Mouse (Mus musculus): ENCODE results near the gene Cacna1c. TPM values are rescaled to one million over a fixed set of nuclear protein-coding genes. Genes with fewer than 3 reads are reported as not detected.

The Cacna1c gene
- polyA plus RNA-seq, 1 experiment, result 1.3 TPM

- H3K36me3 ChIP-seq (replicated peaks; ENCODE audit: low read length), result no peaks in the 10 kb centered on the region
- peaks cover 10% of the 10 kb centered on the region for H3K27me3 ChIP-seq (replicated peaks)
- no peaks in the 10 kb centered on the region for H3K4me1 ChIP-seq
- no peaks in the 10 kb centered on the region for H3K9me3 ChIP-seq
- no peak overlapping the region for H3K4me3 ChIP-seq (replicated peaks)
- TF ChIP-seq GATA1 (IDR thresholded peaks at IDR 0.05; ENCODE audit: borderline replicate concordance, low read length), result no peak
Measured at GRCm38 (mm10) chr6:118994272-118995061, 201.8 kb downstream of the Cacna1c start.

- Histone ChIP-seq H3K4me1 (no peaks in the 10 kb centered on the region), H3K9me3 (no peaks in the 10 kb centered on the region), H3K27me3 (replicated peaks) (peaks cover 9% of the 10 kb centered on the region), H3K36me3 (replicated peaks; ENCODE audit: low read length) (no peaks in the 10 kb centered on the region), H3K4me3 (replicated peaks) (no peak overlapping the region)
- no peak for TF ChIP-seq FLI1 (IDR thresholded peaks at IDR 0.05; ENCODE audit: low read length)
- no peak for TF ChIP-seq GATA1 (IDR thresholded peaks at IDR 0.05; ENCODE audit: borderline replicate concordance, low read length)
Measured at GRCm38 (mm10) chr6:118992391-118992790, 203.8 kb downstream of the Cacna1c start.

- no peaks in the 10 kb centered on the region for H3K4me1 ChIP-seq
- no peaks in the 10 kb centered on the region for H3K36me3 ChIP-seq (replicated peaks; ENCODE audit: low read length)
- peaks cover 10% of the 10 kb centered on the region for H3K27me3 ChIP-seq (replicated peaks)
- no peak overlapping the region for H3K4me3 ChIP-seq (replicated peaks)
- H3K9me3 ChIP-seq, result no peaks in the 10 kb centered on the region
- TF ChIP-seq GATA1 (IDR thresholded peaks at IDR 0.05; ENCODE audit: borderline replicate concordance, low read length) (no peak), FLI1 (IDR thresholded peaks at IDR 0.05; ENCODE audit: low read length) (no peak)
Measured at GRCm38 (mm10) chr6:118989999-118990776, 206.0 kb downstream of the Cacna1c start.

- no peak for TF ChIP-seq GATA1 (IDR thresholded peaks at IDR 0.05; ENCODE audit: borderline replicate concordance, low read length)
- Histone ChIP-seq H3K4me1 (peaks cover 10% of the 10 kb centered on the region), H3K4me3 (replicated peaks) (no peak overlapping the region), H3K27me3 (replicated peaks) (peaks cover 18% of the 10 kb centered on the region), H3K36me3 (replicated peaks; ENCODE audit: low read length) (no peaks in the 10 kb centered on the region), H3K9me3 (no peaks in the 10 kb centered on the region)
Measured at GRCm38 (mm10) chr6:118984181-118984901, 211.9 kb downstream of the Cacna1c start.

GRCm38 (mm10) chr6:118983471-118984040, 212.7 kb downstream of the Cacna1c start:
- Histone ChIP-seq H3K9me3 (no peaks in the 10 kb centered on the region), H3K4me1 (peaks cover 10% of the 10 kb centered on the region), H3K36me3 (replicated peaks; ENCODE audit: low read length) (no peaks in the 10 kb centered on the region), H3K4me3 (replicated peaks) (no peak overlapping the region), H3K27me3 (replicated peaks) (peaks cover 23% of the 10 kb centered on the region)
- no peak for TF ChIP-seq GATA1 (IDR thresholded peaks at IDR 0.05; ENCODE audit: borderline replicate concordance, low read length)
- TF ChIP-seq FLI1 (IDR thresholded peaks at IDR 0.05; ENCODE audit: low read length), result no peak

GRCm38 (mm10) chr6:118980265-118980664, 216.0 kb downstream of the Cacna1c start:
- H3K36me3 ChIP-seq (replicated peaks; ENCODE audit: low read length), result no peaks in the 10 kb centered on the region
- peaks cover 29% of the 10 kb centered on the region for H3K27me3 ChIP-seq (replicated peaks)
- TF ChIP-seq FLI1 (IDR thresholded peaks at IDR 0.05; ENCODE audit: low read length) (no peak), GATA1 (IDR thresholded peaks at IDR 0.05; ENCODE audit: borderline replicate concordance, low read length) (no peak)
- H3K4me3 ChIP-seq (replicated peaks), result no peak overlapping the region
- H3K4me1 ChIP-seq, result peaks cover 10% of the 10 kb centered on the region
- no peaks in the 10 kb centered on the region for H3K9me3 ChIP-seq

GRCm38 (mm10) chr6:118977443-118978271, 218.6 kb downstream of the Cacna1c start:
- Histone ChIP-seq H3K4me1 (no peaks in the 10 kb centered on the region), H3K9me3 (no peaks in the 10 kb centered on the region), H3K27me3 (replicated peaks) (peaks cover 31% of the 10 kb centered on the region), H3K4me3 (replicated peaks) (no peak overlapping the region), H3K36me3 (replicated peaks; ENCODE audit: low read length) (no peaks in the 10 kb centered on the region)
- TF ChIP-seq FLI1 (IDR thresholded peaks at IDR 0.05; ENCODE audit: low read length) (no peak), GATA1 (IDR thresholded peaks at IDR 0.05; ENCODE audit: borderline replicate concordance, low read length) (no peak)

- Histone ChIP-seq H3K4me3 (replicated peaks) (no peak overlapping the region), H3K9me3 (no peaks in the 10 kb centered on the region), H3K36me3 (replicated peaks; ENCODE audit: low read length) (no peaks in the 10 kb centered on the region), H3K27me3 (replicated peaks) (peaks cover 29% of the 10 kb centered on the region), H3K4me1 (no peaks in the 10 kb centered on the region)
- TF ChIP-seq FLI1 (IDR thresholded peaks at IDR 0.05; ENCODE audit: low read length) (no peak), GATA1 (IDR thresholded peaks at IDR 0.05; ENCODE audit: borderline replicate concordance, low read length) (no peak)
Measured at GRCm38 (mm10) chr6:118976617-118977016, 219.6 kb downstream of the Cacna1c start.

Data from megakaryocyte, embryonic 14.5 days (primary cell).